Mouse (Mus musculus): Measurements from ENCODE around the gene Slc26a11. TPM values are rescaled to one million over a fixed set of nuclear protein-coding genes. Genes with fewer than 3 reads are reported as not detected.

Slc26a11 gene
- polyA plus RNA-seq, 1 experiment = 28.3 TPM

- DNase-seq (ENCODE audit: low read depth in 1 of 2, low spot score in 2 of 2) = no peak
- Histone ChIP-seq H3K36me3 (ENCODE audit: control insufficient read depth, insufficient read depth, low read length) (peaks cover 7% of the 10 kb centered on the region; the same call in 1 of the 2 replicates), H3K4me3 (ENCODE audit: extremely low read depth, insufficient read depth, insufficient read length) (no peak overlapping the region), H3K27me3 (ENCODE audit: control insufficient read depth, insufficient read depth, low read length) (no peaks in the 10 kb centered on the region), H3K27ac (ENCODE audit: insufficient read depth, low read length) (no peak overlapping the region), H3K4me1 (ENCODE audit: control insufficient read depth, insufficient read depth, insufficient read length) (peaks cover 6% of the 10 kb centered on the region; the same call in 1 of the 2 replicates)
- 92% methylated on average over 10 of the region's 10 CpGs for WGBS
- TF ChIP-seq POLR2A (IDR thresholded peaks at IDR 0.05; ENCODE audit: low read depth, low read length) (no peak), CTCF (IDR thresholded peaks at IDR 0.05; ENCODE audit: extremely low read depth, insufficient read depth, insufficient read length, insufficient replicate concordance) (no peak)
These were observed 3.7 kb downstream of the Slc26a11 start for GRCm38 (mm10) chr11:119359089-119359488.

DNA sequence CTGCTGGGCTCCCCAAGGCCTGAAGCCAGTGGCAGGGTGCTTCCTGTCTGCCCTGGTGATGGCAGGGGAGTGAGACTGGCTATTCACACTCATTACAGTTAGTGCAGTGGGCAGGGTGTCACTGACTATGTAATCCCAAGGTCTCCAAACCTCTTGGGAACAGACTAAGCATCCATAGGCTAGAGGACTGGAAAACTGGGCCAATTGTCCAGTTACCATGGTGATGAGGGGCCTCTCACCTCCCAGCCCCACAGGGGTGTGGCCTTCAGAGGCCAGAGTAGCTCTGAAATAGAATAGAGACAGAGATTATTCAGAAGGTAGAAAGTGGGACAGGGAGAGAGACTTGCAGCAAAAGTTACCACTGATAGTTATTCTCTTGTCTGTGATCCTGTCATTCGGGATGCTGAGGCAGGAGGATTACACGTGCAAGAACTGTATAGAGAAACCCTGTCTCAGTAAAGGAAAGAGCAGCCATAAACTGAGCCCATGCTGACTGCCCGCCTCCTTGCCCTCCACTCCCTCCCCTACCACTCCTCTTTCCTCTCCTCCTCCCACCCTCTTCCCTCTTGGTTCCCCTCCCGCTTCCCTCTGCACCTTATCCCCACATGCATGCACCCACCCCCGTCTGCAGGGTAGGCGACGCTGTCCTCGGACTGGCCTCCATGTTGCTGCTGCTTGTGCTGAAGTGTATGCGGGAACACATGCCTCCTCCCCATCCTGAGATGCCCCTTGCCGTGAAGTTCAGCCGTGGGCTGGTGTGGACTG, 7.6 kb downstream of the Slc26a11 start:
- peaks cover 7% of the 10 kb centered on the region; the same call in 1 of the 2 replicates for H3K36me3 ChIP-seq (ENCODE audit: control insufficient read depth, insufficient read depth, low read length)
- no peak overlapping the region for H3K4me3 ChIP-seq (ENCODE audit: extremely low read depth, insufficient read depth, insufficient read length)
- H3K27me3 ChIP-seq (ENCODE audit: control insufficient read depth, insufficient read depth, low read length) = no peaks in the 10 kb centered on the region
- TF ChIP-seq POLR2A (IDR thresholded peaks at IDR 0.05; ENCODE audit: low read depth, low read length) = no peak
- DNase-seq (ENCODE audit: low read depth in 1 of 2, low spot score in 2 of 2) = no peak
- H3K4me1 ChIP-seq (ENCODE audit: control insufficient read depth, insufficient read depth, insufficient read length) = no peaks in the 10 kb centered on the region
- H3K27ac ChIP-seq (ENCODE audit: insufficient read depth, low read length) = no peak overlapping the region
- 53% methylated on average over 11 of the region's 11 CpGs for WGBS

- Histone ChIP-seq H3K4me1 (ENCODE audit: control insufficient read depth, insufficient read depth, insufficient read length) (no peaks in the 10 kb centered on the region), H3K27me3 (ENCODE audit: control insufficient read depth, insufficient read depth, low read length) (no peaks in the 10 kb centered on the region), H3K36me3 (ENCODE audit: control insufficient read depth, insufficient read depth, low read length) (peaks cover 7% of the 10 kb centered on the region; the same call in 1 of the 2 replicates), H3K4me3 (ENCODE audit: extremely low read depth, insufficient read depth, insufficient read length) (no peak overlapping the region), H3K27ac (ENCODE audit: insufficient read depth, low read length) (no peak overlapping the region)
- WGBS = 31% methylated on average over 11 of the region's 11 CpGs
- TF ChIP-seq CTCF (IDR thresholded peaks at IDR 0.05; ENCODE audit: extremely low read depth, insufficient read depth, insufficient read length, insufficient replicate concordance) (peak; percentile 91), POLR2A (IDR thresholded peaks at IDR 0.05; ENCODE audit: low read depth, low read length) (no peak)
- DNase-seq (ENCODE audit: low read depth in 1 of 2, low spot score in 2 of 2) = peak; percentile 58 to 73
These were observed 8.3 kb downstream of the Slc26a11 start for GRCm38 (mm10) chr11:119363534-119364145.

DNA sequence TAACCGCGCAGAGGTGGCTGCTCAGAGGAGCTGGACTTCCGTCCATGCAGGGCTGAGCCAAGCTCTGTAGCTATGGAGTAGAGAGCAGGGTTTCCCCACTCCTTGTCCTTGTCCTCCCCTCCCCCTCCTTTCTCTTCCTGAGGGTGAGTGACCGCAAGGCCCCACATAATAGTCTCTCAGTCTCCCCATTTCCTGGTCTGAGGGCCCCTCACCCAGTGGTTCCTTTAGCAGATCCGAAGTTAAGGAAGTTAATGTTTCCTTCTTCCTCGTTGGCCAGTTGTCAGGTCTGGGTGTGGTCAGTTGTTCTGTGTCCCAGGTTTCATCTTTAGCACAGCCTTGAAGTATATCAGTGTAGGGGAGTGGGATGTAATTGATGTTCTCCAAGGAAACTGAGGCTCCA, 20.1 kb downstream of the Slc26a11 start:
- H3K27ac ChIP-seq (ENCODE audit: insufficient read depth, low read length) = no peak overlapping the region
- WGBS = 71% methylated on average over 6 of the region's 6 CpGs
- TF ChIP-seq POLR2A (IDR thresholded peaks at IDR 0.05; ENCODE audit: low read depth, low read length) (no peak), CTCF (IDR thresholded peaks at IDR 0.05; ENCODE audit: extremely low read depth, insufficient read depth, insufficient read length, insufficient replicate concordance) (no peak)

DNA sequence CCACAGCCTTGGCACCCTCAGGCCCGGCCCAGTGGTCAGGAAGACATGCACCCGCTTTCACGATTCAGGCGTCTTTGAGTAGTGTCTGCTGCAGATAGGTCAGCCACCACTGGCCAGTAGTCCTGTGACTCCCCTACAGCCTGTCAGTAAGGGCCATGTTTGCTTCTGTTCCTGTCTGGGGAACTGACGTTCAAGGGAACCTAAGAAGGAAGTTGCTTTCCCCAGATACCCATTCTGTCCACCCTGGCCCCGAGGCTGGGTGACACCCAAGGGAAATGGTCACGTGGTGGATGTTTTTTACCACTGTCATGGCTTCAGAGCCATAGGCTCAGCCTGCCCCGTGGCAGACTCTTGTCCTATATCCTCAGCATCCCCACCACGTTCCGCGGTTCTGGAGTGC, 22.0 kb downstream of the Slc26a11 start:
- TF ChIP-seq CTCF (IDR thresholded peaks at IDR 0.05; ENCODE audit: extremely low read depth, insufficient read depth, insufficient read length, insufficient replicate concordance) (no peak), POLR2A (IDR thresholded peaks at IDR 0.05; ENCODE audit: low read depth, low read length) (no peak)
- DNase-seq (ENCODE audit: low read depth in 1 of 2, low spot score in 2 of 2) = no peak
- no peaks in the 10 kb centered on the region for H3K27me3 ChIP-seq (ENCODE audit: control insufficient read depth, insufficient read depth, low read length)
- H3K27ac ChIP-seq (ENCODE audit: insufficient read depth, low read length) = no peak overlapping the region
- 69% methylated on average over 11 of the region's 11 CpGs for WGBS
- peaks cover 2% of the 10 kb centered on the region; the same call in 1 of the 2 replicates for H3K4me1 ChIP-seq (ENCODE audit: control insufficient read depth, insufficient read depth, insufficient read length)
- peaks cover 6% of the 10 kb centered on the region for H3K36me3 ChIP-seq (ENCODE audit: control insufficient read depth, insufficient read depth, low read length)
- H3K4me3 ChIP-seq (ENCODE audit: extremely low read depth, insufficient read depth, insufficient read length) = no peak overlapping the region

More for the DNA sequence above, 20.1 kb downstream of the Slc26a11 start:
- H3K27me3 ChIP-seq (ENCODE audit: control insufficient read depth, insufficient read depth, low read length) = no peaks in the 10 kb centered on the region
- peaks cover 6% of the 10 kb centered on the region for H3K36me3 ChIP-seq (ENCODE audit: control insufficient read depth, insufficient read depth, low read length)
- no peaks in the 10 kb centered on the region for H3K4me1 ChIP-seq (ENCODE audit: control insufficient read depth, insufficient read depth, insufficient read length)
- no peak overlapping the region for H3K4me3 ChIP-seq (ENCODE audit: extremely low read depth, insufficient read depth, insufficient read length)
- no peak for DNase-seq (ENCODE audit: low read depth in 1 of 2, low spot score in 2 of 2)

DNA sequence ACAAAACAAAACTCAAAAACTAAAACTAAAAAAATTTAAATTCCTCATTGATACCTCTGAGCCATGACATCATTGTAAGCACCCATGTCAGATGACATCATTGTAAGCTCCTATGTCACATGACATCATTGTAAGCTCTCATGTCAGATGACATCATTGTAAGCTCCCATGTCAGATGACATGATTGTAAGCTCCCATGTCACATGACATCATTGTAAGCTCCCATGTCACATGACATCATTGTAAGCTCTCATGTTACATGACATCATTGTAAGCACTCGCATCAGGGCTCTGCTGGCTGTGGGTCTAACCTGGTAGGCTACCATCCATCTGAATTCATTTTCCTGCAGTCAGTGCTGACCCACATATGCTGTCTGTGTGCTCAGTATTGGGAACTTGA, 23.2 kb downstream of the Slc26a11 start:
- 94% methylated on average over 1 of the region's 1 CpGs for WGBS
- H3K36me3 ChIP-seq (ENCODE audit: control insufficient read depth, insufficient read depth, low read length) = peaks cover 6% of the 10 kb centered on the region
- H3K4me1 ChIP-seq (ENCODE audit: control insufficient read depth, insufficient read depth, insufficient read length) = peaks cover 5% of the 10 kb centered on the region; the same call in 1 of the 2 replicates
- no peak overlapping the region for H3K27ac ChIP-seq (ENCODE audit: insufficient read depth, low read length)
- H3K4me3 ChIP-seq (ENCODE audit: extremely low read depth, insufficient read depth, insufficient read length) = no peak overlapping the region
- DNase-seq (ENCODE audit: low read depth in 1 of 2, low spot score in 2 of 2) = no peak
- no peak for TF ChIP-seq CTCF (IDR thresholded peaks at IDR 0.05; ENCODE audit: extremely low read depth, insufficient read depth, insufficient read length, insufficient replicate concordance)
- TF ChIP-seq POLR2A (IDR thresholded peaks at IDR 0.05; ENCODE audit: low read depth, low read length) = no peak
- no peaks in the 10 kb centered on the region for H3K27me3 ChIP-seq (ENCODE audit: control insufficient read depth, insufficient read depth, low read length)

Measured in spleen, adult 2 months (tissue).